Mouse (Mus musculus) ovary, adult 18-20 months (tissue): ENCODE measurements around the gene Gnl2.

Source experiments
- DNase-seq: peaks from one replicate; pipeline ENCODE4 v3.0.0; 2022; ENCODE audit warnings: low spot score, mixed read lengths

The Gnl2 gene

DNA sequence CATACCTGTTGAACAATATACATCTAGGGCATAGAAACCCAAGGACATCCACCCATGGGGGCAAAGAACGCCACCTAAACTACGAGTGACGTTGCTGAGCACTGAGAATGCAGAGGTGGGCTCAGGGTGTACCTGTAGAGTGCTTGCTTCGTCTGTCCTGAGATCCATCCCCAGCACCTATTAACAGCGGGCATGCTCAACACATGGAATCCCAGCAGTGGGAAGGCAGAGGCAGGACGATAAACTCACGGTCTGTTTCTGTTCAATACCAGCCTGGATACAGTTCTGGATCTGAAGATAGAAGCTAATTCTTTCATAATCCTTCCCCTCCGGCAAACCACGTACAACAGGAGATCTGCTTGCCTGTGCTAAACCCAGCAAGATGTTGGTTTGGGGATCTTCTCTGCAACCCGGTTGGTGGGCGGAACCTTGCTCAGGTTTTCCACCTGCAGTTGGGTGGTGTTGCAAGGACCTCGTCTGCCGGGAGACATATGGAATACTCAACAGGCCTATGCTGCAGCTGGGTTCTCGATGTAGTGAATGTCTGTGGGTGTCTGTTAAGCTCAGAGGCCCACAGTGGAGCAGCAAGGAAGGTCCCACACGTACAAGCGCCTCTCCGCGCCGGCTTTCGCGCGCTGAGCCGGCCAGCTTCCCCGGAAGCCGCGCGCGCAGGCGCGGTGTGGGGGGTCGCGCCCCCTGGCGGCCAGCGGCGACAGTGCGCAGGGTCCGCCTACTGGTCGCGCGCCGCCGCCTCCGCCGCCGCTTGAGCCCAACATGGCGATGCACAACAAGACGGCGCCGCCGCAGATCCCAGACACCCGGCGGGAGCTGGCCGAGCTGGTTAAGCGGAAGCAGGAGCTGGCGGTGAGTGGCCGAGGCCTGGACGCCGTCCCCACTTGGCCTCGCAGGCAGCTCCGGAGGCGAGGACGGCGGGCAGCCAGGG, 68.3 kb downstream of the Gnl2 start, which contains the start of gene Meaf6:
TSS of gene Meaf6 (plus strand) at position 732 of the 943 bp plus-strand sequence.
- peak; percentile 75 for DNase-seq

DNA sequence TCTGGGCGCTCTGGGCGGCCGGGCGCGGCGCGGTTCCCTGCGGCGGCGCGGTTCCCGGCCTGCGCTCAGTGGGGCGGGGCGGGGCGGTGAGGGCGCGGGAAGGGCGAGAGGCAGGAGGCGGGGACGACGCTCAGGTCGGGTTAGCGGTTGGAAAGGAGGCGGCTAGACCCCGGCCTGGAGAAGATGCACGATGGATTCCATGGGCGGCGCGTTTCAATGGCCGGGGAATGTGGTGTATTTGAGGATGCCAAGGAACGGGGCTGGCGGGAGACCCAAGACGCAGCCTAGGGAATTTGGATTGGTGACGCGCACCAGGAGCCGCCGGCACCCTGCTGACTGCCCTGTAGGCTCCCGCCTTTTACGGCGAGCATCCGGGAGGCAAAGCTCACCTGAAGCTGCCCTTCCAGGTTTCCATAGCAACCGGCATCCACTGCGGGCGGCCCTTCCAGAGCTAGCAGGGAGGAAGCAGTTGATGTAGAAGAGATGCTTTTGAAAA, 69.0 kb downstream of the Gnl2 start:
- peak; percentile 53 for DNase-seq

- DNase-seq, result no peak
Measured at GRCm38 (mm10) chr4:125093031-125093430, 76.6 kb downstream of the Gnl2 start.

DNA sequence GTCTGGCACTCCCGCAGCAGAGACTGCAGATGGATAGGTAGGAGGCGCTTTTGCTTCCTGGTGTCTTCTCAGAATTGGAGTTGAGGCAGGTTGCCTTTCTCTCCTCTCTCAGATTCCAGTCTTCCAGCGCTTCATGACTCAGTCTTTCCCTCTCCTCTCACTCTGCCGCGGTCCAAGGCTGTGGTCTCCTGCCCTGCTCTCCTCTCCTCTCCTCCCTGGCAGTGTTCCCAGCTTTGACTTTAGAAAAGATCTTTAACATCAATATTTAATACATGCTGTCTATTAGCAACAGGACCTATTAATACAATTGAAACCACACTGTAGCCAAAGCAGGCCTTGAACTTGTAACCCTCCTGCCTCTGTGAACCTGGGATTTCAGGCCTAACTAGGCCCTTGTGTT, 79.7 kb downstream of the Gnl2 start:
- no peak for DNase-seq

DNA sequence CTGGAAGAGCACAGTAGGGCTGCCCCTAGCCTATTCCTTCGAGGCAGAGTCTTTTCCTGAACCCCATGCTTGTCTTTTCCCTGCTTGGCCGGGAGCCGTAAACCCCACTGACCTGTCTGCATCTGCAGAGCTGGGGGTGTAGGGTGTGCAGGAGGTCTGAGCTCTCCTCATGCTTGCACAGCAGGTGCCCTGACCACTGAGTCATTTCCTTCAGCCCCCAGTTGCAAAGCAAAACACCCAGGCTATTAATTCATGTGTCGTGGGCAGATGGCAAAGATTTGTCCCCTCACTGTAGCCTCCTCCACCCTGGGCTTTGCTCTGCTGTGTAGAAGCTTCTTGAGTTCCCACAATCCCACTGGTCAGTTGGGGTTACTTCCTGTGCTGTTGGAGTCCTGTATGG, 81.0 kb downstream of the Gnl2 start:
- no peak for DNase-seq

DNA sequence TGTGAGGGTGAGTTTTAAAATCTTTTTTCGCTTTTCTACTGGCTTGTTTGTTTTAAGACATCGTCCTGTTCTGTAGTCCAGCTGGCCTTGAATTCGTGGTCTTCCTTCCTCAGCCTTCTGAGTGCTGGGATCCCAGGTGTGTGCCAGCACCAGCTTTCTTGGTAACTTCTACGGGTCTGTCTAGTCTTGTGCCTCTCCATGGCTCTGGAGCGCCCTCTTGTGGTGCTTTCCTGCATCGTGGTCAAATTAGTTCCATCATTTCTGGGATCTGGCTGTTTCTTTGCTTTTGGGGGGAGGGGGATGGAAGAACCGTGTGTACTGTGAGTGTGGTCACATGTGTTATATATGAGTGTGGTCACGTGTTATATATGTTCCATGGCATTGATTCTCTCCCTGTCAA, 83.1 kb downstream of the Gnl2 start:
- DNase-seq, result peak; percentile 33

- DNase-seq, result no peak
Measured at GRCm38 (mm10) chr4:125101334-125101733, 84.9 kb downstream of the Gnl2 start.
